Mouse (Mus musculus): ENCODE results near the gene Nfib. TPM values are rescaled to one million over a fixed set of nuclear protein-coding genes. Genes with fewer than 3 reads are reported as not detected.

The Nfib gene
- polyA plus RNA-seq, 1 experiment from 2014 or later = 58.4 TPM

- Histone ChIP-seq H3K36me3 (ENCODE audit: control insufficient read depth, insufficient read depth, low read length) (no peaks in the 10 kb centered on the region), H3K4me2 (ENCODE audit: low read depth, low read length, severe bottlenecking) (no peak overlapping the region), H3K9me3 (ENCODE audit: control insufficient read depth, low read length) (no peaks in the 10 kb centered on the region), H3K4me3 (ENCODE audit: low read depth, low read length) (no peak overlapping the region), H3K9ac (ENCODE audit: low read length) (no peak overlapping the region), H3K4me1 (replicated peaks; ENCODE audit: control insufficient read depth, insufficient read depth, low read length) (no peaks in the 10 kb centered on the region), H3K27me3 (ENCODE audit: control insufficient read depth, insufficient read depth, low read length) (no peaks in the 10 kb centered on the region), H3K27ac (ENCODE audit: low read depth, low read length) (no peak overlapping the region)
- ATAC-seq (replicated peaks; ENCODE audit: low FRiP score) = no peak
- no peak for DNase-seq (ENCODE audit: low spot score)
- WGBS = 98% methylated on average over 2 of the region's 2 CpGs
Observed at GRCm38 (mm10) chr4:82676104-82676503, 29.4 kb downstream of the Nfib start.

GRCm38 (mm10) chr4:82667271-82667872, 38.2 kb downstream of the Nfib start:
- Histone ChIP-seq H3K4me1 (replicated peaks; ENCODE audit: control insufficient read depth, insufficient read depth, low read length) (no peaks in the 10 kb centered on the region), H3K36me3 (ENCODE audit: control insufficient read depth, insufficient read depth, low read length) (no peaks in the 10 kb centered on the region), H3K27ac (ENCODE audit: low read depth, low read length) (no peak overlapping the region), H3K27me3 (ENCODE audit: control insufficient read depth, insufficient read depth, low read length) (no peaks in the 10 kb centered on the region), H3K9ac (ENCODE audit: low read length) (no peak overlapping the region), H3K4me3 (ENCODE audit: low read depth, low read length) (no peak overlapping the region), H3K9me3 (ENCODE audit: control insufficient read depth, low read length) (no peaks in the 10 kb centered on the region), H3K4me2 (ENCODE audit: low read depth, low read length, severe bottlenecking) (no peak overlapping the region)
- WGBS = 89% methylated on average over 3 of the region's 3 CpGs
- DNase-seq (ENCODE audit: low spot score) = no peak
- no peak for ATAC-seq (replicated peaks; ENCODE audit: low FRiP score)

DNA sequence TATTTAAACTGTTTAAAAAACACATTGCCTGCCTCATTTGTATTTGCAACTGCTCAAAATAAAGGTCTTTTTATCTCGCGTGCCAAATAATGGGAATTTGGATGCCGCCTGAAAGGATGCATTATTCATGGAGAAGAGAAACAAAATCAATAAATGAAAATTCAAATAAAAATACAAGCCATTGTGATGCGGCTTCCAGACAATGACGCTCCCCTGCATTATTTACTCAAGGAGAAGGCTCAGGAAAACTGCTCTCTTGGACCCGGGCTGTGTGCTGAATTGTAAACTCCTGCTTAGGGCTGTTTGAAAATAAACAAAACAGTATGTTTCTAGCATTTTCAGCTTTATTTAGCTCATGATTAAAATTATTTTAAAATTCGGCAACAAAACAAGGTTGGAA, 41.1 kb downstream of the Nfib start:
- no peaks in the 10 kb centered on the region for H3K9me3 ChIP-seq (ENCODE audit: control insufficient read depth, low read length)
- ATAC-seq (replicated peaks; ENCODE audit: low FRiP score) (no peak), DNase-seq (ENCODE audit: low spot score) (no peak)
- no peak overlapping the region for H3K27ac ChIP-seq (ENCODE audit: low read depth, low read length)
- no peaks in the 10 kb centered on the region for H3K4me1 ChIP-seq (replicated peaks; ENCODE audit: control insufficient read depth, insufficient read depth, low read length)
- 86% methylated on average over 7 of the region's 7 CpGs for WGBS
- H3K4me3 ChIP-seq (ENCODE audit: low read depth, low read length) = no peak overlapping the region
- H3K9ac ChIP-seq (ENCODE audit: low read length) = no peak overlapping the region
- H3K27me3 ChIP-seq (ENCODE audit: control insufficient read depth, insufficient read depth, low read length) = no peaks in the 10 kb centered on the region
- no peak overlapping the region for H3K4me2 ChIP-seq (ENCODE audit: low read depth, low read length, severe bottlenecking)
- no peaks in the 10 kb centered on the region for H3K36me3 ChIP-seq (ENCODE audit: control insufficient read depth, insufficient read depth, low read length)

- Histone ChIP-seq H3K36me3 (ENCODE audit: control insufficient read depth, insufficient read depth, low read length) (no peaks in the 10 kb centered on the region), H3K9ac (ENCODE audit: low read length) (no peak overlapping the region), H3K4me3 (ENCODE audit: low read depth, low read length) (no peak overlapping the region), H3K9me3 (ENCODE audit: control insufficient read depth, low read length) (no peaks in the 10 kb centered on the region), H3K4me1 (replicated peaks; ENCODE audit: control insufficient read depth, insufficient read depth, low read length) (no peaks in the 10 kb centered on the region), H3K27me3 (ENCODE audit: control insufficient read depth, insufficient read depth, low read length) (no peaks in the 10 kb centered on the region), H3K4me2 (ENCODE audit: low read depth, low read length, severe bottlenecking) (no peak overlapping the region), H3K27ac (ENCODE audit: low read depth, low read length) (no peak overlapping the region)
- 85% methylated on average over 6 of the region's 6 CpGs for WGBS
- DNase-seq (ENCODE audit: low spot score) = no peak
- no peak for ATAC-seq (replicated peaks; ENCODE audit: low FRiP score)
Observed at GRCm38 (mm10) chr4:82663749-82664381, 41.7 kb downstream of the Nfib start.

DNA sequence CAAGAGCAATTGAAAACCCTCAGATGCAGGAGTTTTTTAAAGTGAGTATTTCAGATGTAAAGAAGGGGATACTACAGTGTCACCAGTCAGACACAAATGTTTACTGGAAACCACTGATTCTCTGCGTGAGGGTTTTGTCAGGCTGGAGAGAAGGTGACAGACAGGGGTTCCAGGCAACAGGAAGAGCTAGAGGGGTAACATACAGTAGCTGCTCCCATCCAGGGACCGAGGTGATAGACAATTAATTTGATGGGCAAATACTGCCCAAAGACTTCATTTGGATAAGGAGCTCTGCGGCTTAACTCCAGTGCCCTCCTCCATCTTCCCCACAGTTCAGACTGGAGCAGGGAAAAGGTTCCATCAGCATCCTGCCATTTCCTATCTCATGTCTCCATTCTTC, 42.9 kb downstream of the Nfib start:
- no peak overlapping the region for H3K4me3 ChIP-seq (ENCODE audit: low read depth, low read length)
- no peak overlapping the region for H3K27ac ChIP-seq (ENCODE audit: low read depth, low read length)
- DNase-seq (ENCODE audit: low spot score) = no peak
- H3K9ac ChIP-seq (ENCODE audit: low read length) = no peak overlapping the region
- H3K4me2 ChIP-seq (ENCODE audit: low read depth, low read length, severe bottlenecking) = no peak overlapping the region
- H3K27me3 ChIP-seq (ENCODE audit: control insufficient read depth, insufficient read depth, low read length) = no peaks in the 10 kb centered on the region
- 76% methylated on average over 3 of the region's 3 CpGs for WGBS
- no peaks in the 10 kb centered on the region for H3K4me1 ChIP-seq (replicated peaks; ENCODE audit: control insufficient read depth, insufficient read depth, low read length)
- ATAC-seq (replicated peaks; ENCODE audit: low FRiP score) = no peak
- no peaks in the 10 kb centered on the region for H3K9me3 ChIP-seq (ENCODE audit: control insufficient read depth, low read length)
- H3K36me3 ChIP-seq (ENCODE audit: control insufficient read depth, insufficient read depth, low read length) = no peaks in the 10 kb centered on the region

GRCm38 (mm10) chr4:82662222-82662621, 43.3 kb downstream of the Nfib start:
- no peak for ATAC-seq (replicated peaks; ENCODE audit: low FRiP score)
- 36% methylated on average over 9 of the region's 9 CpGs for WGBS
- Histone ChIP-seq H3K4me1 (replicated peaks; ENCODE audit: control insufficient read depth, insufficient read depth, low read length) (no peaks in the 10 kb centered on the region), H3K36me3 (ENCODE audit: control insufficient read depth, insufficient read depth, low read length) (no peaks in the 10 kb centered on the region), H3K9ac (ENCODE audit: low read length) (no peak overlapping the region), H3K9me3 (ENCODE audit: control insufficient read depth, low read length) (no peaks in the 10 kb centered on the region), H3K27me3 (ENCODE audit: control insufficient read depth, insufficient read depth, low read length) (no peaks in the 10 kb centered on the region), H3K4me3 (ENCODE audit: low read depth, low read length) (no peak overlapping the region), H3K4me2 (ENCODE audit: low read depth, low read length, severe bottlenecking) (no peak overlapping the region), H3K27ac (ENCODE audit: low read depth, low read length) (no peak overlapping the region)
- no peak for DNase-seq (ENCODE audit: low spot score)

GRCm38 (mm10) chr4:82661215-82661614, 44.3 kb downstream of the Nfib start:
- no peak for ATAC-seq (replicated peaks; ENCODE audit: low FRiP score)
- Histone ChIP-seq H3K4me1 (replicated peaks; ENCODE audit: control insufficient read depth, insufficient read depth, low read length) (no peaks in the 10 kb centered on the region), H3K4me2 (ENCODE audit: low read depth, low read length, severe bottlenecking) (no peak overlapping the region), H3K9me3 (ENCODE audit: control insufficient read depth, low read length) (no peaks in the 10 kb centered on the region), H3K4me3 (ENCODE audit: low read depth, low read length) (no peak overlapping the region), H3K36me3 (ENCODE audit: control insufficient read depth, insufficient read depth, low read length) (no peaks in the 10 kb centered on the region), H3K27ac (ENCODE audit: low read depth, low read length) (no peak overlapping the region), H3K27me3 (ENCODE audit: control insufficient read depth, insufficient read depth, low read length) (no peaks in the 10 kb centered on the region), H3K9ac (ENCODE audit: low read length) (no peak overlapping the region)
- 87% methylated on average over 7 of the region's 7 CpGs for WGBS
- no peak for DNase-seq (ENCODE audit: low spot score)

DNA sequence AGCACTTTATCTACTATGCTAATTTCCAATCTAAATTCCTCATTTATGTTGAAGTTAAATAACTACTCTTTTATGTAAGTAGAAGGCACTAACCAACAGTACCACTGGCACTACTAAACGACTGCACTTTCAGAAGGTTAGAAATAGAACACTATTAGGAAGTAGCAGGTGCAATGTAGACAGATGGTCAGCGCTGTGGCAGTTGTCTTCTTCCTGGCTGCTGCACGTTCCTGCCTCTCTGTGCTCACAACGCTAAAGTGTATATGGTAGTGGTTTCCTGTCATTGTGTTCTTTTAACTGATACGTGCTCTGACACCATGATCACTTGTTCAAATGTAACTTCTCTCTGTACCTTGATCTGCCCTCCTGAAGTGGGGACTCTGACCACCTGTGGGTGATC, 59.9 kb downstream of the Nfib start:
- Histone ChIP-seq H3K27me3 (ENCODE audit: control insufficient read depth, insufficient read depth, low read length) (no peaks in the 10 kb centered on the region), H3K4me3 (ENCODE audit: low read depth, low read length) (no peak overlapping the region), H3K27ac (ENCODE audit: low read depth, low read length) (no peak overlapping the region), H3K9ac (ENCODE audit: low read length) (no peak overlapping the region), H3K9me3 (ENCODE audit: control insufficient read depth, low read length) (no peaks in the 10 kb centered on the region), H3K4me2 (ENCODE audit: low read depth, low read length, severe bottlenecking) (no peak overlapping the region), H3K36me3 (ENCODE audit: control insufficient read depth, insufficient read depth, low read length) (no peaks in the 10 kb centered on the region), H3K4me1 (replicated peaks; ENCODE audit: control insufficient read depth, insufficient read depth, low read length) (no peaks in the 10 kb centered on the region)
- DNase-seq (ENCODE audit: low spot score) (no peak), ATAC-seq (replicated peaks; ENCODE audit: low FRiP score) (no peak)
- WGBS = 85% methylated on average over 5 of the region's 5 CpGs

DNA sequence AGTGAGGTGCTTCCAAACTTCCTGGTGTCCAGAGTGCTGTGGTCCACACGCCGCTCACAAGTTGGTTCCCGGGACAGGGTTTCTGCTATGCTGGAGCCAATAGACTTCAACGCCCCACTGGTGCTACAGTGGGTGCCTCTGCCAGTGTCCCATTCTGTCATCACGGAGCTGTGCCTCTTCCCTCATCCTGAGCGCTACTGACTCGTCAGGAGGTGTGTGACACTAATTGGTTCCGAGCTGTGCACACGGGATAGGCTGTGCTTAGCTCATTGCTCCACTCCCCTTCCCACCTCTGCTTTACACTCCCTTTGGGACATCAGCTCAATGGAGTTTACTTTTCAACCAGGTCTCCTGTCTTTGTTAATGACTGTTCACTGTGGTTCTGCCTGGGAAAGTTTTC, 60.8 kb downstream of the Nfib start:
- H3K4me1 ChIP-seq (replicated peaks; ENCODE audit: control insufficient read depth, insufficient read depth, low read length) = no peaks in the 10 kb centered on the region
- no peak for DNase-seq (ENCODE audit: low spot score)
- WGBS = 70% methylated on average over 9 of the region's 9 CpGs

More for the DNA sequence above, 60.8 kb downstream of the Nfib start:
- no peak for ATAC-seq (replicated peaks; ENCODE audit: low FRiP score)
- Histone ChIP-seq H3K36me3 (ENCODE audit: control insufficient read depth, insufficient read depth, low read length) (no peaks in the 10 kb centered on the region), H3K27ac (ENCODE audit: low read depth, low read length) (no peak overlapping the region), H3K4me3 (ENCODE audit: low read depth, low read length) (no peak overlapping the region), H3K4me2 (ENCODE audit: low read depth, low read length, severe bottlenecking) (no peak overlapping the region), H3K9ac (ENCODE audit: low read length) (no peak overlapping the region), H3K27me3 (ENCODE audit: control insufficient read depth, insufficient read depth, low read length) (no peaks in the 10 kb centered on the region), H3K9me3 (ENCODE audit: control insufficient read depth, low read length) (no peaks in the 10 kb centered on the region)
